Mouse (Mus musculus) forebrain, embryonic 16.5 days (tissue): ENCODE data around the gene Wdr92. TPM values are rescaled to one million over a fixed set of nuclear protein-coding genes. Genes with fewer than 3 reads are reported as not detected.

Source experiments
- ATAC-seq: fragments of 200-750 bp; cut with Nextera tagmentation; 2 replicates; pipeline ENCODE4 v1.8.0; 2017; ENCODE audit warnings: mild to moderate bottlenecking, moderate library complexity
- H3K27ac ChIP-seq: fragments of 300-500 bp; sonication (generic); 2 replicates; pipeline ENCODE4 v1.5.1; 2014; ENCODE audit warnings: low read length, control low read depth
- H3K27me3 ChIP-seq: fragments of 300-500 bp; sonication (generic); replicated peaks from 2 replicates; pipeline ENCODE4 v1.6.1; 2014; ENCODE audit warnings: low read length; ENCODE audit not compliant: control insufficient read depth, insufficient read depth
- H3K36me3 ChIP-seq: fragments of 300-500 bp; sonication (generic); 2 replicates; pipeline ENCODE4 v1.6.1; 2014; ENCODE audit not compliant: control insufficient read depth, insufficient read depth
- H3K4me1 ChIP-seq: fragments of 300-500 bp; sonication (generic); replicated peaks from 2 replicates; pipeline ENCODE4 v1.6.1; 2014; ENCODE audit warnings: low read length; ENCODE audit not compliant: control insufficient read depth, insufficient read depth
- H3K4me2 ChIP-seq: fragments of 300-500 bp; sonication (generic); 2 replicates; pipeline ENCODE4 v1.6.1; 2014; ENCODE audit warnings: mild to moderate bottlenecking, low read length, control low read depth
- H3K4me3 ChIP-seq: fragments of 300-500 bp; sonication (generic); replicated peaks from 2 replicates; pipeline ENCODE4 v1.5.1; 2014; ENCODE audit warnings: mild to moderate bottlenecking, low read length, control low read depth
- H3K9ac ChIP-seq: fragments of 300-500 bp; sonication (generic); replicated peaks from 2 replicates; pipeline ENCODE4 v1.6.1; 2014; ENCODE audit warnings: low read depth, low read length, control low read depth
- H3K9me3 ChIP-seq: fragments of 300-500 bp; sonication (generic); 2 replicates; pipeline ENCODE4 v1.6.1; 2016; ENCODE audit warnings: low read length; ENCODE audit not compliant: control insufficient read depth
- WGBS: fragments of 180-500 bp; shearing (Covaris S2); extraction: QIAGEN DNeasy Blood & Tissue Kit; methylation state at CpG from one replicate; pipeline ENCODE4 v1.1.7; 2014; 5-methylcytosine and 5-hydroxymethylcytosine counted together
- polyA plus RNA-seq: library from polyadenylated mRNA; unstranded; fragments of >200 nt; fragmentation: Nextera tagmentation; extraction: Ambion mirVana; gene quantifications from 2 replicates; pipeline ENCODE4 v1.2.1, GENCODE M21; 2015

Wdr92 gene
- polyA plus RNA-seq, 1 experiment from 2014 or later: 17.5 TPM

DNA sequence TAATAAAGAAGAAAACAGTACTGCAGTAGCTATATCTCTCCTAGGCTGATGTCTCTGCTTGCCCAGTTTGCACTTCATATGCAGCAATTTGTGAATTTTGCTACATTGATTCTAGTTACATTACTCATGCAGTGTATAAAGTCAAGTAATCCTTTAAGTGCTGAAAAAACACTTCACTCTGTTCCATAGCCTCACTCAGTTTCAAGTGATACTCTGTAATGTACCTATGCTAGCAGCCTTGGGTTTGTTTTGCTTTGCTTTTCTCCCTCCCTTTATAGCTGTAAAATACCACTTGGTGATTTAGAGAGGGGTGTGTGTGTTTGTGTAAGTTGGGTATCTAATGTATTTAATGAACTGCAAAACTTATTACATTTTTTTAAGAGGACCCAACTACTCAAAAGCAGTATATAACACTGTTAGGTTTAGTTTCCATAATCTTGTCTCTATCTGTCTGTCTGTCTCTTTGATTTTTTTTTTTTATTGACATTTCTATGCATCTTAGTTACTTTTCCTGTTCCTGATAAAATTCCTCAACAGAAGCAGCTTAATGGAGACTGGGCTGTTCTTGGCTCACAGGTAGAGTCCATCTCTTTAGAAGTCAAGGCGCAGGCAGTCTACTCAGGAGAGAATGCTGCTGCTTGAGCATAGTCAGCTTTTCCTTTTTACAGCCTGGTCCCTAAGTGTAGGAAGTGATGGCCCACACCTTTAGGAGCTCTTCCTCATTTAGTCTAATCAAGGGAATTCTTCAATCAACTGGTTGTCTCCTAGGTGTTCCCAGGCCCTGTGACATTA lies 10.8 kb upstream of the Wdr92 start:
- H3K36me3 ChIP-seq: peaks cover 4% of the 10 kb centered on the region; the same call in 1 of the 2 replicates
- H3K9me3 ChIP-seq: no peaks in the 10 kb centered on the region; the same call in 1 of the 2 replicates
- ATAC-seq: no peak
- no peak overlapping the region for H3K9ac ChIP-seq
- H3K27ac ChIP-seq: no peak overlapping the region
- no peaks in the 10 kb centered on the region for H3K27me3 ChIP-seq
- H3K4me2 ChIP-seq: no peak overlapping the region
- 97% methylated on average over 1 of the region's 1 CpGs for WGBS
- no peak overlapping the region for H3K4me3 ChIP-seq
- no peaks in the 10 kb centered on the region for H3K4me1 ChIP-seq

DNA sequence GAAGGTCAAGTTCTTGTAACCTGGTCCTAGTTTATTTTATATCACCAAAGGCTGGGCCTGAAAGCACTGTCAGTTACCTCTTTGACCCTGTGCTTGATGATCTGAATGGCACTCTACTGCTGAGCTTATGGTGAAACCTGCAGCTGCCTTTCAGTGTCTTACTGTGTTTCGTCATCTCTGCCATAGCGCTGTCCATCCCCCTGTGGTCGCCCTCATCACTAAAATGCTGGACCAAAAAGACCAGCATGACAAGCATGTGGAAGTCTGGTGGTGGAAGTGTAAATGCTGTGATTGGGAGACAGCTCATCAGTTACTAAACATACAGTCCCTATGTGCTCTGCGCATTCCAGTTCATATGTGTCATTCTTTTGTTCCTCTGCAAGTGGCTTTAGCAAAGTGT lies 9.6 kb upstream of the Wdr92 start:
- 95% methylated on average over 4 of the region's 4 CpGs for WGBS
- H3K9me3 ChIP-seq: no peaks in the 10 kb centered on the region; the same call in 1 of the 2 replicates

DNA sequence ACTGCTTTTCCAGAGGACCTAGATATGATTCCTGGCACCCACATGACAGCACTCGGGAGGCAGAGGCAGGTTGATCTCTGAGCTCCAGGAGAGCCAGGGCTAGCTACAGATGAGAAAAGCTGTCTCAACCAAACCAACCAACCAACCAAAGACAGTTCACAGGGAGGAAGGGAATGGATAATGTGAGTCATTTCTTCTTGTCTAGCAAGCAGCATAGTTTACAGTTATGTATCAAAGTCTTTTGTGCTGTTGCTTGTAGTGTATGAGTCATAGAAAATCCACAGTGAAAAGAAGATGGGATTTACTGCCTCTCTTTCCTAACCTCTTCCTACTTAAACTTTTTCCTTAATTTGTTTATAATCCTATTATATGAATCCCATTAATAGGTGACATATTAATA lies 5.3 kb upstream of the Wdr92 start:
- ATAC-seq: no peak
- H3K9me3 ChIP-seq: no peaks in the 10 kb centered on the region; the same call in 1 of the 2 replicates
- no peaks in the 10 kb centered on the region for H3K4me1 ChIP-seq
- H3K27ac ChIP-seq: no peak overlapping the region
- no peak overlapping the region for H3K4me2 ChIP-seq
- no peaks in the 10 kb centered on the region for H3K27me3 ChIP-seq
- 100% methylated on average over 1 of the region's 1 CpGs for WGBS
- no peak overlapping the region for H3K9ac ChIP-seq
- H3K4me3 ChIP-seq: no peak overlapping the region
- peaks cover 4% of the 10 kb centered on the region; the same call in 1 of the 2 replicates for H3K36me3 ChIP-seq

More for the DNA sequence above, 9.6 kb upstream of the Wdr92 start:
- no peak for ATAC-seq
- H3K27ac ChIP-seq: no peak overlapping the region
- no peak overlapping the region for H3K4me3 ChIP-seq
- no peak overlapping the region for H3K9ac ChIP-seq
- peaks cover 4% of the 10 kb centered on the region; the same call in 1 of the 2 replicates for H3K36me3 ChIP-seq
- no peaks in the 10 kb centered on the region for H3K27me3 ChIP-seq
- no peaks in the 10 kb centered on the region for H3K4me1 ChIP-seq
- no peak overlapping the region for H3K4me2 ChIP-seq

- 95% methylated on average over 3 of the region's 3 CpGs for WGBS
- Histone ChIP-seq H3K9ac (no peak overlapping the region), H3K27ac (no peak overlapping the region), H3K27me3 (no peaks in the 10 kb centered on the region), H3K36me3 (no peaks in the 10 kb centered on the region), H3K4me3 (no peak overlapping the region), H3K9me3 (no peaks in the 10 kb centered on the region; the same call in 1 of the 2 replicates), H3K4me2 (no peak overlapping the region), H3K4me1 (no peaks in the 10 kb centered on the region)
- ATAC-seq: no peak
These were observed 1.2 kb upstream of the Wdr92 start for GRCm38 (mm10) chr11:17180753-17181152.

DNA sequence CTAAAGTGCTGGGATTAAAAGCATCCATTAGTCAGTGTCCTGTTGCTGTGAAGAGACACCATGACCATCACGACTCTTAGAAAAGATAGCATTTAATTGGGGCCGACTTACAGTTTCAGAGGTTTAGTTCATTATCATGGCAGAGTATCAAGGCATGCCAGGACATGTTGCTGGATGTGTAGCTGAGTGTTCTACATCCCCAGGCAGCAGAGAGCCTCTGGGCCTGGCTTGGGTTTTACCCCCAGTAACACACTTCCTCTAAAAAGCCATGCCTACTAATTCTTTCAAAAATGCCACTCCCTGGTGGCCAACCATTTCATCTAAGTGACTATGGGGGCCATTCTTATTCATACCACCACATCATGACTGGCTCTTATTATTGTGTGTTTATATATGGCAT lies 1.3 kb downstream of the Wdr92 start:
- WGBS: 90% methylated on average over 2 of the region's 2 CpGs
- H3K9ac ChIP-seq: no peak overlapping the region
- ATAC-seq: no peak

GRCm38 (mm10) chr11:17187649-17188048 lies 5.7 kb downstream of the Wdr92 start:
- no peak overlapping the region for H3K9ac ChIP-seq
- ATAC-seq: no peak
- H3K27ac ChIP-seq: no peak overlapping the region
- no peak overlapping the region for H3K4me2 ChIP-seq
- H3K9me3 ChIP-seq: no peaks in the 10 kb centered on the region
- H3K27me3 ChIP-seq: no peaks in the 10 kb centered on the region
- H3K4me3 ChIP-seq: no peak overlapping the region
- no peaks in the 10 kb centered on the region for H3K4me1 ChIP-seq
- 87% methylated on average over 3 of the region's 3 CpGs for WGBS
- no peaks in the 10 kb centered on the region for H3K36me3 ChIP-seq

More for the DNA sequence above, 1.3 kb downstream of the Wdr92 start:
- Histone ChIP-seq H3K36me3 (no peaks in the 10 kb centered on the region), H3K27me3 (no peaks in the 10 kb centered on the region), H3K27ac (no peak overlapping the region), H3K4me2 (no peak overlapping the region), H3K9me3 (no peaks in the 10 kb centered on the region), H3K4me3 (no peak overlapping the region), H3K4me1 (no peaks in the 10 kb centered on the region)

DNA sequence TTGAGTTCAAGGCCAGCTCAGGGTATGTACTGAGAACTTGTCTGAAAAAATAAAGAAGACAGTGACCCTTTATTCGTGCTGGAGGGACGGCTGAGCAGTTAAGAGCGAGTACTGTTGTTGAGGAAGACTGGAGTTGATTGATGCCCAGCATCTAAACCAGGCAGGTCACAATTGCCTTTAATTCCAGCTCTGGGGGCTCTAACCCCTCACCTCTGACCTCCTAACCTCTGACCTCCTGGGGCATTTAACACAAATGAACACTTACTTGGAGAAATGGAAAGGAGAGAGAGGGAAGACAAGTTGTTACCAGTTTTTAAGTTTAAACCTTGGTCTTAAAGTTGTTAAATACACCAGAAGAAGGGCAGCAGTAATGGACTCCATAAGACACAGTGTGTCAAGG lies 6.9 kb downstream of the Wdr92 start:
- no peak; the same call in 1 of the 2 replicates for ATAC-seq
- 71% methylated on average over 3 of the region's 3 CpGs for WGBS
- H3K4me1 ChIP-seq: no peaks in the 10 kb centered on the region

DNA sequence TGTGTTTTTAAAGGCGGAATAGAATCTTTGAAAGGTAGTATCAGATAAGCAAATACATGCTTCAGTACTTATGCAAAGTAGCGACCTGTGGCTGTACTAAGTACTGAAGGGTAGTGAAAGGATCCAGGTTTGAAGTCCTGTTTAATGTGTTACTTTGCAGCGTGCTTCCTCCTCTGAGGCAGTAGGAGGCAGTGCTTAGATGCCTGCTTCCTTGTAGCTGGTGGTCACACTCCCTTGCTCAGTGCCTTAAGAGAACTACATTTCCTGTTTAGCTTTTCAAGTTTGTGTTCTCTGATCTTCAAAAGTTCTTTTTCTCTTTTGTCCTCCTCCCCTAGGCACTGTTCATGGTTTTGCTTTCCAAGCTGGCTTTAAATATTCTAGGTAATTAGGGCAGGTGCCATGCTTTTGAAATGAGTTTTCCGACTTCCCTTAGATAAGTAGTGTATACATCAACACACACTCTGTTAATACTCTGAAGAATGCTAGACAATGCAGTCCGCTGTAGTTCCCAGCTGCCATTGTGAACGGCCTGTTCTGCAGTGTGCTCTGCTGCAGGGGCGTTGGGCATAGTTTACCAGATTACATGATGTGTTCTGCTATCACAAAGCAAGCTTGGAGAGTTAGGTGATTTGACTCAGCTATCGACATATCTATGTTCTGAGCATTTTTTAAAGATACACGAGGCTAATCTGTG lies 10.4 kb downstream of the Wdr92 start:
- no peak overlapping the region for H3K9ac ChIP-seq
- H3K9me3 ChIP-seq: no peaks in the 10 kb centered on the region
- H3K36me3 ChIP-seq: peaks cover 22% of the 10 kb centered on the region
- no peak overlapping the region for H3K4me3 ChIP-seq
- 42% methylated on average over 9 of the region's 9 CpGs for WGBS
- no peak overlapping the region for H3K4me2 ChIP-seq
- ATAC-seq: no peak
- no peaks in the 10 kb centered on the region for H3K27me3 ChIP-seq
- H3K4me1 ChIP-seq: no peaks in the 10 kb centered on the region
- H3K27ac ChIP-seq: no peak overlapping the region

More for the DNA sequence above, 6.9 kb downstream of the Wdr92 start:
- Histone ChIP-seq H3K4me2 (no peak overlapping the region), H3K4me3 (no peak overlapping the region), H3K9ac (no peak overlapping the region), H3K36me3 (no peaks in the 10 kb centered on the region), H3K27ac (no peak overlapping the region), H3K27me3 (no peaks in the 10 kb centered on the region), H3K9me3 (no peaks in the 10 kb centered on the region)

DNA sequence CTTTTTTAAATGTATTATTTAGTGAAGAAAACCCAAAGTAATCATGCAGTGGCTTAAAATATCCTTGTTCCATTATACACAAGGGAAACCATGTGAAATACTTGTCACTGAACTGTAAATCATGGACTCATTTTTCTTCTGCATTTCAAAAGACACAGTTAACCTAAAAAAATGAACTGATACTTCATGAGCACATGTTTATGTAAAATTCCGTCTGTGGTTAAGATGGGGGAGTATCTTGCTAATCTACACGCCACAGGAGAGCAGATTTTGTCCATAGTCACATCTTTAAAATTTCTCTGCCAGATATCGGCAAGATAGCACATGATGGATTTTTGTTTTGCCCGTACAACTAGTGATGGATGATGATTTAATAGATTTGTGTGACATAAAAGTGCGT lies 17.3 kb downstream of the Wdr92 start:
- no peak overlapping the region for H3K27ac ChIP-seq
- no peak for ATAC-seq
- no peak overlapping the region for H3K9ac ChIP-seq
- no peak overlapping the region for H3K4me3 ChIP-seq
- H3K27me3 ChIP-seq: no peaks in the 10 kb centered on the region
- H3K36me3 ChIP-seq: peaks cover 37% of the 10 kb centered on the region
- H3K4me1 ChIP-seq: no peaks in the 10 kb centered on the region
- 91% methylated on average over 5 of the region's 5 CpGs for WGBS
- H3K4me2 ChIP-seq: no peak overlapping the region
- H3K9me3 ChIP-seq: no peaks in the 10 kb centered on the region
